Comparison of ENCODE assay signal across 14 mouse cellular contexts in the genomic region with DNA sequence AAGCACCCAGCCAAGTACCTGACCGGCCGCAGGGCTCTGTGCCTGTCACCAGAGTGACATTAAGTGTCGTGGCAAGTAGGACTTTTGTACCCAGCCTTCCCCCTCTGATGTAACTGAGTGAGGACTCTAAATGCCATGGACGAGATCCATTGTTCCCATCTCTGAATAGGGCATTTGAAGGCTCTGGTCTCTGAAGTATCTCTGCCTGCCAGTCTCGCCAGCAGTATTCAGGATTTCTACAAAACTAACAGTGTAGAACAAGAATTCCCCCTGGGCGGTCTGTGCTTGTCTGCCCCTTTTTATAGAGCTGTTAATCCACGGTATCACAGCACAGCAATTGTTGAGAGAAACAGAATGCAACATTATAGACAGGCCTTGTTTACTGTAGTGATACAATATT.
A peak's percentile ranks its signal among the peaks of the same experiment; 100 is the strongest.
DNase-seq lines count a peak whose midpoint lies in the region; ATAC-seq and TF ChIP-seq lines count a peak whose summit lies in the region.
"Had no signal": no experiment of that assay in that cellular context is flagged by ENCODE, and none has a peak within 500 bp of the region (broad histone marks: within the 10 kb centered on the region; RNA-seq: fewer than 3 reads in every experiment).

No protein-coding gene starts in this region.

- H3K27me3 ChIP-seq in kidney, postnatal 0 days (ENCODE audit: insufficient read depth, low read length) = no peaks in the 10 kb centered on the region
- no peaks in the 10 kb centered on the region for H3K27me3 ChIP-seq in embryonic facial prominence, embryonic 15.5 days
- H3K27me3 ChIP-seq in hindbrain, embryonic 11.5 days (ENCODE audit: control insufficient read depth, insufficient read depth, low read length) = no peaks in the 10 kb centered on the region
- no peaks in the 10 kb centered on the region for H3K27me3 ChIP-seq in midbrain, embryonic 15.5 days (replicated peaks)
- H3K27me3 ChIP-seq: heart, embryonic 15.5 days had no signal

- no peak overlapping the region for H3K9ac ChIP-seq in kidney, postnatal 0 days (ENCODE audit: low read depth, low read length)
- H3K9ac ChIP-seq in embryonic facial prominence, embryonic 15.5 days = no peak overlapping the region
- H3K9ac ChIP-seq in hindbrain, embryonic 11.5 days (ENCODE audit: low read depth, low read length) = no peak overlapping the region
- no peak overlapping the region for H3K9ac ChIP-seq in midbrain, embryonic 15.5 days
- H3K9ac ChIP-seq: heart, embryonic 15.5 days had no signal

- no peaks in the 10 kb centered on the region for H3K36me3 ChIP-seq in kidney, postnatal 0 days (ENCODE audit: insufficient read depth, low read length)
- 0 out of 2 replicates have a peak, but pooled peaks cover 2% of the 10 kb centered on the region for H3K36me3 ChIP-seq in embryonic facial prominence, embryonic 15.5 days
- H3K36me3 ChIP-seq in hindbrain, embryonic 11.5 days (ENCODE audit: control insufficient read depth, insufficient read depth, low read length) = no peaks in the 10 kb centered on the region
- H3K36me3 ChIP-seq in midbrain, embryonic 15.5 days (replicated peaks) = no peaks in the 10 kb centered on the region
- H3K36me3 ChIP-seq: heart, embryonic 15.5 days had no signal

- whole genome bisulfite sequencing in kidney, postnatal 0 days = 56% methylated on average over 7 of the region's 7 CpGs
- WGBS in embryonic facial prominence, embryonic 15.5 days = 52% methylated on average over 7 of the region's 7 CpGs
- 39% methylated on average over 7 of the region's 7 CpGs for WGBS in hindbrain, embryonic 11.5 days
- WGBS in midbrain, embryonic 15.5 days = 13% methylated on average over 7 of the region's 7 CpGs

- ATAC-seq in kidney, postnatal 0 days (replicated peaks; ENCODE audit: low FRiP score, low read depth) = no peak
- ATAC-seq in embryonic facial prominence, embryonic 15.5 days (ENCODE audit: insufficient number of reproducible peaks, low FRiP score, low TSS enrichment, low read depth) = no peak
- ATAC-seq in hindbrain, embryonic 11.5 days (ENCODE audit: low FRiP score) = peak; percentile 46
- peak; percentile 40 for ATAC-seq in midbrain, embryonic 15.5 days (replicated peaks)
- ATAC-seq: intestine, embryonic 16.5 days had no signal

- no peak for TF ChIP-seq CTCF in kidney, postnatal 0 days (IDR thresholded peaks at IDR 0.05; ENCODE audit: low read depth)

- no peak overlapping the region for H3K4me2 ChIP-seq in kidney, postnatal 0 days (ENCODE audit: low read length)
- H3K4me2 ChIP-seq in embryonic facial prominence, embryonic 15.5 days (replicated peaks) = no peak overlapping the region
- H3K4me2 ChIP-seq in hindbrain, embryonic 11.5 days (replicated peaks; ENCODE audit: low read depth, low read length) = no peak overlapping the region
- no peak overlapping the region for H3K4me2 ChIP-seq in midbrain, embryonic 15.5 days
- H3K4me2 ChIP-seq: heart, embryonic 15.5 days had no signal

- no peak overlapping the region for H3K4me3 ChIP-seq in kidney, postnatal 0 days (replicated peaks; ENCODE audit: low read depth, low read length)
- no peak overlapping the region for H3K4me3 ChIP-seq in embryonic facial prominence, embryonic 15.5 days (replicated peaks)
- no peak overlapping the region for H3K4me3 ChIP-seq in hindbrain, embryonic 11.5 days (ENCODE audit: low read depth, low read length)
- no peak overlapping the region for H3K4me3 ChIP-seq in midbrain, embryonic 15.5 days
- H3K4me3 ChIP-seq: heart, embryonic 15.5 days had no signal

- H3K27ac ChIP-seq in kidney, postnatal 0 days = peak overlapping the region; percentile 63; the same call in 1 of the 2 replicates
- peak overlapping the region; percentile 35; the same call in 1 of the 2 replicates for H3K27ac ChIP-seq in embryonic facial prominence, embryonic 15.5 days (replicated peaks)
- H3K27ac ChIP-seq in hindbrain, embryonic 11.5 days (ENCODE audit: low read depth, low read length) = no peak overlapping the region
- H3K27ac ChIP-seq in midbrain, embryonic 15.5 days = peak overlapping the region; percentile 36; the same call in 1 of the 2 replicates
- H3K27ac ChIP-seq: heart, embryonic 15.5 days had no signal

- H3K4me1 ChIP-seq in kidney, postnatal 0 days (replicated peaks; ENCODE audit: insufficient read depth, low read length) = peaks cover 16% of the 10 kb centered on the region
- H3K4me1 ChIP-seq in embryonic facial prominence, embryonic 15.5 days = peaks cover 30% of the 10 kb centered on the region
- no peaks in the 10 kb centered on the region for H3K4me1 ChIP-seq in hindbrain, embryonic 11.5 days (replicated peaks; ENCODE audit: control insufficient read depth, insufficient read depth, low read length)
- H3K4me1 ChIP-seq in midbrain, embryonic 15.5 days = peaks cover 46% of the 10 kb centered on the region

- no peak for DNase-seq in kidney, postnatal 0 days (ENCODE audit: low spot score)
- DNase-seq in kidney, postnatal 10 days = no peak
- DNase-seq in hindbrain, embryonic 11.5 days (ENCODE audit: low spot score) = peak; percentile 27
- no peak for DNase-seq in spleen, postnatal 4 days (ENCODE audit: low spot score in 2 of 2)
- no peak for DNase-seq in lung, postnatal 36 days
- DNase-seq in B cell, adult 2 months = no peak
- DNase-seq: adrenal gland, postnatal 36 days; cerebellum, adult 2 months; lung, adult 2 months; thymus, postnatal 4 days had no signal

- H3K9me3 ChIP-seq in kidney, postnatal 0 days (replicated peaks; ENCODE audit: low read length) = no peaks in the 10 kb centered on the region
- H3K9me3 ChIP-seq in embryonic facial prominence, embryonic 15.5 days (replicated peaks) = no peaks in the 10 kb centered on the region; the same call in 1 of the 2 replicates
- H3K9me3 ChIP-seq in hindbrain, embryonic 11.5 days (ENCODE audit: control insufficient read depth, low read length) = no peaks in the 10 kb centered on the region
- H3K9me3 ChIP-seq in midbrain, embryonic 15.5 days = no peaks in the 10 kb centered on the region
- H3K9me3 ChIP-seq: heart, embryonic 15.5 days had no signal

Comparison
In these comparisons a context has a peak if more than half of its experiments do, and no peak if none do; other contexts are left out.
1. ATAC-seq: peak in hindbrain, embryonic 11.5 days (single experiment) and midbrain, embryonic 15.5 days (single experiment); none in kidney, postnatal 0 days (single experiment) and embryonic facial prominence, embryonic 15.5 days (single experiment).